10 mouse cellular contexts compared by ENCODE assay signal in the genomic region with DNA sequence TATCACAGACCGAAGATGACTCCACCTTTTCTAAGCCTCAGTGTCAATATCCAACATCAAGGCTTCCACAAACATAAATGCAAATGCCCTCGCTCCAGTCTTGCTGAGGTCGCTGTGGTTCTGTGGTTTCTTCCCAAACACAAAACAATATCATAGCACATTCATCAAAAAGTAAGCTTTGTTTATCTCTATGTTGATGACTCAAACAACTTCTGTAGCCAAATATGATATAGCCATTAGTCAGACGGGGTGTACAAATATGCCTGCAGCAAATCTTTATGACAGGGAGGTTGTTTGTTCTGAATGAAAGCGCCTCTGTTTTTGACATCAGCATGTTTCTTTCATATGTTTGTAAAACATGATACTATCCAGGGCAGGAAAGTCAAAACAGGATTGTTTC.
"Had no signal": no experiment of that assay in that cellular context is flagged by ENCODE, and none has a peak within 500 bp of the region (broad histone marks: within the 10 kb centered on the region; RNA-seq: fewer than 3 reads in every experiment).

No protein-coding gene starts in this region.

- DNase-seq: kidney, adult 11 months; kidney, adult 9 months; kidney, postnatal 14 days; left cerebral cortex, postnatal 4 days; lung, adult 18-20 months; lung, postnatal 4 days; midbrain, embryonic 14.5 days; right cerebral cortex, postnatal 14 days; thymus, adult 18-20 months; thymus, postnatal 25 days had no signal
